Mouse (Mus musculus) myocyte (in vitro differentiated cells): ENCODE measurements around the gene Terb1. TPM values are rescaled to one million over a fixed set of nuclear protein-coding genes. Genes with fewer than 3 reads are reported as not detected.

ENCODE experiments used
- polyA plus RNA-seq: library from polyadenylated mRNA; unstranded; fragments of >200 nt; fragmentation: generic; extraction: Trizol; gene quantifications from one replicate; pipeline ENCODE4 v1.2.1, GENCODE M21; 2012; ENCODE audit warnings: missing spikeins

Terb1 gene
- polyA plus RNA-seq, 1 experiment: not detected

Other genes with a start within 250 kb of the Terb1 start
- gene Cmtm2a, start 216.7 kb downstream of the Terb1 start, polyA plus RNA-seq: not detected
- gene Gm45711, start 199.8 kb downstream of the Terb1 start, polyA plus RNA-seq: not detected
- not detected for gene Cmtm1, start 199.8 kb downstream of the Terb1 start, polyA plus RNA-seq
- not detected for gene Gm11020, start 188.3 kb downstream of the Terb1 start, polyA plus RNA-seq
- not detected for gene Cmtm2b, start 187.7 kb downstream of the Terb1 start, polyA plus RNA-seq
- 28.6 TPM for gene Cmtm3, start 170.5 kb downstream of the Terb1 start, polyA plus RNA-seq
- gene Cmtm4, start 114.1 kb downstream of the Terb1 start, polyA plus RNA-seq: 5.5 TPM
- gene Dync1li2, start 66.9 kb downstream of the Terb1 start, polyA plus RNA-seq: 45.0 TPM
- gene Nae1, start 24.7 kb upstream of the Terb1 start, polyA plus RNA-seq: 15.4 TPM
- gene Car7, start 24.8 kb upstream of the Terb1 start, polyA plus RNA-seq: 0.64 TPM
- 2.3 TPM for gene Pdp2, start 81.5 kb upstream of the Terb1 start, polyA plus RNA-seq
- gene Cdh16, start 114.5 kb upstream of the Terb1 start, polyA plus RNA-seq: 0.29 TPM
- 17.9 TPM for gene Rrad, start 121.4 kb upstream of the Terb1 start, polyA plus RNA-seq
- gene Ciao2b, start 132.1 kb upstream of the Terb1 start, polyA plus RNA-seq: 217 TPM
- not detected for gene Ces2a, start 224.1 kb upstream of the Terb1 start, polyA plus RNA-seq